9 mouse cellular contexts compared by ENCODE assay signal in the genomic region with DNA sequence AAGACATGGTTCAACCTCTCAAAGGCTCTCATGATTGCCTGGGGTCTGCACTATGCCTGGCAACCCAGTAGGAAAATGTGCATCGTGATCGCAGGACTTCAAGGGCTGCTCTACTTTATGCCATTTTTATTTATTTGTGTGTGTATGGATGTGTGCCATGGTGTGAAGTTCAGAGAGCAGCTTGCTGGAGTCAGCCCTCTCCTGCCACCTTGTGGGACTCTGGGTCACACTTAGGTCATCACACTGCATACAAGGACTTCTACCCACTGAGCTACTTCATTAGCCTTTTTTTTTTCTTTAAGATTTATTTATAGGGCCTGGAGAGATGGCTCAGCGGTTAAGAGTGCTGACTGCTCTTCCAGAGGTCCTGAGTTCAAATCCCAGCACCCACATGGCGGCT. TPM values are rescaled to one million over a fixed set of nuclear protein-coding genes. Genes with fewer than 3 reads are reported as not detected.
DNase-seq lines count a peak whose midpoint lies in the region; ATAC-seq and TF ChIP-seq lines count a peak whose summit lies in the region.
"Had no signal": no experiment of that assay in that cellular context is flagged by ENCODE, and none has a peak within 500 bp of the region (broad histone marks: within the 10 kb centered on the region; RNA-seq: fewer than 3 reads in every experiment).

No protein-coding gene starts in this region.

- H3K27me3 ChIP-seq in hindbrain, postnatal 0 days (ENCODE audit: insufficient read depth, low read length): no peaks in the 10 kb centered on the region
- H3K27me3 ChIP-seq in hindbrain, embryonic 16.5 days (replicated peaks; ENCODE audit: control insufficient read depth, insufficient read depth, low read length): no peaks in the 10 kb centered on the region
- H3K27me3 ChIP-seq in lung, embryonic 14.5 days (ENCODE audit: insufficient read depth, low read length): no peaks in the 10 kb centered on the region
- H3K27me3 ChIP-seq in midbrain, embryonic 15.5 days (replicated peaks): no peaks in the 10 kb centered on the region
- no peaks in the 10 kb centered on the region for H3K27me3 ChIP-seq in neural tube, embryonic 15.5 days (replicated peaks)

- DNase-seq in hindbrain, postnatal 0 days (ENCODE audit: low spot score): no peak
- peak; percentile 23 to 44 for DNase-seq in B cell, adult 2 months
- DNase-seq in lung, embryonic 14.5 days: peak; percentile 39
- no peak for DNase-seq in layer of hippocampus, postnatal 10 days (ENCODE audit: low spot score in 2 of 2)
- DNase-seq: cerebellum, adult 11 months had no signal

- peak; percentile 30; the same call in 1 of the 2 replicates for TF ChIP-seq CTCF in hindbrain, postnatal 0 days (IDR thresholded peaks at IDR 0.05; ENCODE audit: low read depth)
- peak; percentile 55 for TF ChIP-seq CTCF in bone marrow macrophage, adult 2 months (IDR thresholded peaks at IDR 0.05; ENCODE audit: low read depth, low read length)
- TF ChIP-seq CTCF in lung, embryonic 14.5 days (IDR thresholded peaks at IDR 0.05; ENCODE audit: low read depth): peak; percentile 30; the same call in 1 of the 2 replicates

- H3K4me1 ChIP-seq in hindbrain, postnatal 0 days (ENCODE audit: insufficient read depth, low read length): no peaks in the 10 kb centered on the region
- no peaks in the 10 kb centered on the region for H3K4me1 ChIP-seq in hindbrain, embryonic 16.5 days (ENCODE audit: control insufficient read depth, insufficient read depth, low read depth, low read length)
- H3K4me1 ChIP-seq in bone marrow macrophage, adult 2 months (ENCODE audit: control insufficient read depth, insufficient read depth, low read length): peaks cover 10% of the 10 kb centered on the region
- H3K4me1 ChIP-seq in lung, embryonic 14.5 days (ENCODE audit: insufficient read depth): no peaks in the 10 kb centered on the region
- H3K4me1 ChIP-seq in midbrain, embryonic 15.5 days: no peaks in the 10 kb centered on the region
- H3K4me1 ChIP-seq in neural tube, embryonic 15.5 days: no peaks in the 10 kb centered on the region

- no peak overlapping the region for H3K27ac ChIP-seq in hindbrain, postnatal 0 days
- H3K27ac ChIP-seq in hindbrain, embryonic 16.5 days (ENCODE audit: low read depth, low read length): no peak overlapping the region
- no peak overlapping the region for H3K27ac ChIP-seq in bone marrow macrophage, adult 2 months (ENCODE audit: insufficient read depth, low read depth, low read length)
- H3K27ac ChIP-seq in lung, embryonic 14.5 days (ENCODE audit: low read depth): no peak overlapping the region
- no peak overlapping the region for H3K27ac ChIP-seq in midbrain, embryonic 15.5 days
- H3K27ac ChIP-seq in neural tube, embryonic 15.5 days (replicated peaks): no peak overlapping the region

- no peak overlapping the region for H3K4me2 ChIP-seq in hindbrain, postnatal 0 days (ENCODE audit: low read depth, low read length)
- H3K4me2 ChIP-seq in hindbrain, embryonic 16.5 days (ENCODE audit: low read length): no peak overlapping the region
- H3K4me2 ChIP-seq in lung, embryonic 14.5 days: no peak overlapping the region
- no peak overlapping the region for H3K4me2 ChIP-seq in midbrain, embryonic 15.5 days
- H3K4me2 ChIP-seq in neural tube, embryonic 15.5 days: no peak overlapping the region

- no peak overlapping the region for H3K4me3 ChIP-seq in hindbrain, postnatal 0 days (ENCODE audit: low read length)
- H3K4me3 ChIP-seq in hindbrain, embryonic 16.5 days (ENCODE audit: low read length): no peak overlapping the region
- no peak overlapping the region for H3K4me3 ChIP-seq in bone marrow macrophage, adult 2 months (ENCODE audit: insufficient read depth, low read length)
- H3K4me3 ChIP-seq in lung, embryonic 14.5 days (ENCODE audit: low read depth, low read length): no peak overlapping the region
- H3K4me3 ChIP-seq in midbrain, embryonic 15.5 days: no peak overlapping the region
- H3K4me3 ChIP-seq in neural tube, embryonic 15.5 days (replicated peaks): no peak overlapping the region

- H3K9me3 ChIP-seq in hindbrain, postnatal 0 days (ENCODE audit: low read length): no peaks in the 10 kb centered on the region
- H3K9me3 ChIP-seq in hindbrain, embryonic 16.5 days (ENCODE audit: control insufficient read depth, low read length): no peaks in the 10 kb centered on the region
- H3K9me3 ChIP-seq in lung, embryonic 14.5 days (ENCODE audit: low read depth, low read length): no peaks in the 10 kb centered on the region
- H3K9me3 ChIP-seq in midbrain, embryonic 15.5 days: no peaks in the 10 kb centered on the region
- no peaks in the 10 kb centered on the region for H3K9me3 ChIP-seq in neural tube, embryonic 15.5 days (replicated peaks)

- TF ChIP-seq POLR2A in bone marrow macrophage, adult 2 months (IDR thresholded peaks at IDR 0.05; ENCODE audit: borderline replicate concordance, low read depth, low read length): no peak

- ATAC-seq in hindbrain, postnatal 0 days: no peak
- ATAC-seq in hindbrain, embryonic 16.5 days: no peak
- no peak; the same call in 1 of the 2 replicates for ATAC-seq in lung, embryonic 14.5 days (ENCODE audit: insufficient read depth)
- no peak for ATAC-seq in midbrain, embryonic 15.5 days (replicated peaks)
- no peak for ATAC-seq in neural tube, embryonic 15.5 days (ENCODE audit: low FRiP score)

- no peak overlapping the region for H3K9ac ChIP-seq in hindbrain, postnatal 0 days (replicated peaks; ENCODE audit: low read length)
- H3K9ac ChIP-seq in hindbrain, embryonic 16.5 days (ENCODE audit: low read depth, low read length): no peak overlapping the region
- H3K9ac ChIP-seq in lung, embryonic 14.5 days: no peak overlapping the region
- no peak overlapping the region for H3K9ac ChIP-seq in midbrain, embryonic 15.5 days
- no peak overlapping the region for H3K9ac ChIP-seq in neural tube, embryonic 15.5 days (replicated peaks)

- H3K36me3 ChIP-seq in hindbrain, postnatal 0 days (ENCODE audit: insufficient read depth, low read length): peaks cover 72% of the 10 kb centered on the region
- H3K36me3 ChIP-seq in hindbrain, embryonic 16.5 days (ENCODE audit: control insufficient read depth, insufficient read depth, low read length): peaks cover 50% of the 10 kb centered on the region
- H3K36me3 ChIP-seq in lung, embryonic 14.5 days (ENCODE audit: insufficient read depth): peaks cover 94% of the 10 kb centered on the region
- peaks cover 58% of the 10 kb centered on the region for H3K36me3 ChIP-seq in midbrain, embryonic 15.5 days (replicated peaks)
- peaks cover 87% of the 10 kb centered on the region for H3K36me3 ChIP-seq in neural tube, embryonic 15.5 days

- WGBS in hindbrain, postnatal 0 days: 87% methylated on average over 4 of the region's 4 CpGs
- 92% methylated on average over 4 of the region's 4 CpGs for WGBS in hindbrain, embryonic 16.5 days
- WGBS in lung, embryonic 14.5 days: 85% methylated on average over 4 of the region's 4 CpGs
- 90% methylated on average over 4 of the region's 4 CpGs for WGBS in midbrain, embryonic 15.5 days
- 92% methylated on average over 4 of the region's 4 CpGs for WGBS in neural tube, embryonic 15.5 days

RNA-seq across cellular contexts. Expression of a gene that starts 23.6 kb away (rescaled TPM):
- total RNA-seq in hindbrain, postnatal 0 days (2014; rRNA removed): 4.0 and 6.8 TPM in 2 replicates
- 5.9 and 7.1 TPM in 2 replicates for polyA plus RNA-seq in hindbrain, postnatal 0 days (2015; fragmentation: Nextera tagmentation; extraction: Ambion mirVana)
- 2.2 and 3.4 TPM in 2 replicates for polyA plus RNA-seq in hindbrain, embryonic 16.5 days (2015; fragmentation: Nextera tagmentation; extraction: Ambion mirVana)
- 13.1 and 18.1 TPM in 2 replicates for polyA plus RNA-seq in bone marrow macrophage, adult 2 months (2012; ENCODE audit: insufficient read depth, insufficient read length, missing spikeins)
- polyA plus RNA-seq in lung, embryonic 14.5 days (2014; fragmentation: Nextera tagmentation; extraction: Ambion mirVana): 2.1 and 3.2 TPM in 2 replicates
- total RNA-seq in layer of hippocampus, postnatal 10 days (2021): 10 to 100 TPM in 1 of 2 experiments, 1 to 10 TPM in 1; 9.9 to 15.5 TPM
- 1.9 and 2.3 TPM in 2 replicates for polyA plus RNA-seq in midbrain, embryonic 15.5 days (2015; fragmentation: Nextera tagmentation; extraction: Ambion mirVana)
- polyA plus RNA-seq in neural tube, embryonic 15.5 days (2015; fragmentation: Nextera tagmentation; extraction: Ambion mirVana): 2.9 and 3.7 TPM in 2 replicates

RNA-seq across cellular contexts. Expression of a gene that starts 30.1 kb away (rescaled TPM):
- 11.6 and 13.9 TPM in 2 replicates for total RNA-seq in hindbrain, postnatal 0 days (2014; rRNA removed)
- polyA plus RNA-seq in hindbrain, postnatal 0 days (2015; fragmentation: Nextera tagmentation; extraction: Ambion mirVana): 1.6 and 1.8 TPM in 2 replicates
- polyA plus RNA-seq in hindbrain, embryonic 16.5 days (2015; fragmentation: Nextera tagmentation; extraction: Ambion mirVana): 1.9 and 2.3 TPM in 2 replicates
- 13.9 and 16.3 TPM in 2 replicates for polyA plus RNA-seq in bone marrow macrophage, adult 2 months (2012; ENCODE audit: insufficient read depth, insufficient read length, missing spikeins)
- polyA plus RNA-seq in lung, embryonic 14.5 days (2014; fragmentation: Nextera tagmentation; extraction: Ambion mirVana): 11.1 and 11.5 TPM in 2 replicates
- 10 to 100 TPM in 1 of 2 experiments, 1 to 10 TPM in 1; 9.5 to 10.1 TPM for total RNA-seq in layer of hippocampus, postnatal 10 days (2021)
- polyA plus RNA-seq in midbrain, embryonic 15.5 days (2015; fragmentation: Nextera tagmentation; extraction: Ambion mirVana): 3.8 and 4.1 TPM in 2 replicates
- polyA plus RNA-seq in neural tube, embryonic 15.5 days (2015; fragmentation: Nextera tagmentation; extraction: Ambion mirVana): 2.5 and 2.6 TPM in 2 replicates

RNA-seq across cellular contexts. Expression of a gene that starts 51.3 kb away (rescaled TPM):
- 108 and 134 TPM in 2 replicates for total RNA-seq in hindbrain, postnatal 0 days (2014; rRNA removed)
- 67.8 and 74.6 TPM in 2 replicates for polyA plus RNA-seq in hindbrain, postnatal 0 days (2015; fragmentation: Nextera tagmentation; extraction: Ambion mirVana)
- 15.6 and 30.9 TPM in 2 replicates for polyA plus RNA-seq in hindbrain, embryonic 16.5 days (2015; fragmentation: Nextera tagmentation; extraction: Ambion mirVana)
- polyA plus RNA-seq in bone marrow macrophage, adult 2 months (2012; ENCODE audit: insufficient read depth, insufficient read length, missing spikeins): 54.0 and 58.7 TPM in 2 replicates
- polyA plus RNA-seq in lung, embryonic 14.5 days (2014; fragmentation: Nextera tagmentation; extraction: Ambion mirVana): 32.8 and 44.2 TPM in 2 replicates
- 100 to 1,000 TPM; 201 to 243 TPM for total RNA-seq in layer of hippocampus, postnatal 10 days (2021)
- polyA plus RNA-seq in midbrain, embryonic 15.5 days (2015; fragmentation: Nextera tagmentation; extraction: Ambion mirVana): 54.6 and 57.9 TPM in 2 replicates
- polyA plus RNA-seq in neural tube, embryonic 15.5 days (2015; fragmentation: Nextera tagmentation; extraction: Ambion mirVana): 50.2 and 63.8 TPM in 2 replicates

RNA-seq across cellular contexts. Expression of a gene that starts 51.4 kb away (rescaled TPM):
- total RNA-seq in hindbrain, postnatal 0 days (2014; rRNA removed): 289 and 299 TPM in 2 replicates
- polyA plus RNA-seq in hindbrain, postnatal 0 days (2015; fragmentation: Nextera tagmentation; extraction: Ambion mirVana): 412 and 450 TPM in 2 replicates
- polyA plus RNA-seq in hindbrain, embryonic 16.5 days (2015; fragmentation: Nextera tagmentation; extraction: Ambion mirVana): 448 and 480 TPM in 2 replicates
- 560 and 577 TPM in 2 replicates for polyA plus RNA-seq in bone marrow macrophage, adult 2 months (2012; ENCODE audit: insufficient read depth, insufficient read length, missing spikeins)
- 205 and 209 TPM in 2 replicates for polyA plus RNA-seq in lung, embryonic 14.5 days (2014; fragmentation: Nextera tagmentation; extraction: Ambion mirVana)
- total RNA-seq in layer of hippocampus, postnatal 10 days (2021): 100 to 1,000 TPM; 302 to 324 TPM
- polyA plus RNA-seq in midbrain, embryonic 15.5 days (2015; fragmentation: Nextera tagmentation; extraction: Ambion mirVana): 392 and 438 TPM in 2 replicates
- 421 and 450 TPM in 2 replicates for polyA plus RNA-seq in neural tube, embryonic 15.5 days (2015; fragmentation: Nextera tagmentation; extraction: Ambion mirVana)

Comparison
In these comparisons a context has a peak if more than half of its experiments do, and no peak if none do; other contexts are left out.
1. DNase-seq: peak in B cell, adult 2 months (2 of 2) and lung, embryonic 14.5 days (single experiment); none in hindbrain, postnatal 0 days (single experiment) and layer of hippocampus, postnatal 10 days (0 of 2).
2. Peak in every context shown above with its lines, with median percentiles within 50 percentile points of each other: CTCF ChIP-seq.